Mouse (Mus musculus): ENCODE measurements around the gene Fgfr2.

DNA sequence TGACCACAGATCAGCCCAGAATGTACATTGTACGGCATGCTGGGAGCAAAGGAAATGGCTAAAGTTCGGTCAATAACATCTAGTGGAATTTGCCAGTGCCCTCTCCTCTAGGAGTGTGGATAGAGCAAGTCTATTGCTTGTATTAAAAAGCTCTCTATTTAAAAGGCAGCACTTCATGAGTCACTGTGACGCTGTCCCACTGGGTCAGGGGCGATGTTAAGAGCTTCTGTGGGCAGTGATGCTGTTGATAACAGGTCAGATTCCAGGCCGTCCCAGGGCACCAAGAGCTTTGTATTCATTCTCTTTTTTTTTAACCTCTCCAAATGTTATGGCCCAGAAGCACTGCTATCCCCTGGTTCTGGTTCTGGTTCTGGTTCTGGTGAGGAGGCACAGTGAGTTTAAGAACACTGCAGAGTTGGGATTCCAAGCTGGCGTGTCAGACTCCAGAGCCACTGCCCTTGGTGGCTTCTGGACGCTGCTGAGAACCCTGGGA lies 2366.8 kb downstream of the Fgfr2 start:
- TF ChIP-seq ZC3H11A (IDR thresholded peaks at IDR 0.05; ENCODE audit: borderline replicate concordance, low read depth, low read length), result no peak
- TF ChIP-seq CHD2 (IDR thresholded peaks at IDR 0.05; ENCODE audit: low read depth, low read length), result no peak
- no peak for TF ChIP-seq MAFK (IDR thresholded peaks at IDR 0.05; ENCODE audit: insufficient read depth, low read depth, low read length)
